8 mouse cellular contexts compared by ENCODE assay signal in the genomic region with DNA sequence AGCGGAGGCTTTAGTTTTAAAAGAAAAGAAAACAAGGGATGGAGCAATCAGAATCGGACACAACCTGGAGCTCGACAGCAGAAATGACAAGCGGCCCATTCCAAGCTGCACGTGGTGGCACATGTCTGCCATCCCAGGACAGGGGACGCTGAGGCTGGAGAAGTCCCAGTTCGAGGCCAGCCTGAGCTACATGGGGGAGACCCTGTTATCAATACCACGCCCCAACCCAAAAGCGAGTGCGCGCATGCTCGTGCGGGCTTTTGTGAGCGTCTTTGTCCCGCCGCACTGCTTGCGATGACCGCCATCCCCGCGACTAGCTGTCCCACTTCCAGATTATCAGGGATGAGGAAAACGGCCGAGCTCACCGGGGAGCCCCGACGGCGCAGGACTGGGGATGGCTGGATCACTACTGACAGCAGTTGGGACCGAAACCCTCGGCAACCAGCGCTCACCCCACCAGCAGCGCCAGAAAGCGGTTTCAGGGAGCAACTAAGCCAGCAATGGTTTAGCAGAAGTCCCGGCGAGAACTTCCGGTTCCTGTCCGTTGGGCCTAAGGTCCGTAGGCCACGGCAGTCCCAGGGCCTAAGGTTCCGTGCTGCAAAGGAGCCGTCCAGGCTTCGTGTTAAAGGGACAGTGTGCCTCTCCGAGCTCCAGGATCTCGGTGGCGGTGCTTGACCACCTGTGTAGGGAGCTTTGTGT. TPM values are rescaled to one million over a fixed set of nuclear protein-coding genes. Genes with fewer than 3 reads are reported as not detected.
DNase-seq lines count a peak whose midpoint lies in the region; ATAC-seq and TF ChIP-seq lines count a peak whose summit lies in the region.

Gene Gm26938, minus strand, starts transcription at position 51 of the 699 bp plus-strand sequence.
Gene Psmg3, minus strand, starts transcription at position 529 of the 699 bp plus-strand sequence.

- no peaks in the 10 kb centered on the region for H3K27me3 ChIP-seq in G1E (ENCODE audit: insufficient read depth, low read length)
- H3K27me3 ChIP-seq in forebrain, embryonic 15.5 days: no peaks in the 10 kb centered on the region
- no peaks in the 10 kb centered on the region for H3K27me3 ChIP-seq in neural tube, embryonic 14.5 days (ENCODE audit: control insufficient read depth, insufficient read depth, low read length)
- H3K27me3 ChIP-seq in testis, adult 2 months (ENCODE audit: control insufficient read depth, insufficient read depth, low read length): no peaks in the 10 kb centered on the region

- H3K27ac ChIP-seq in forebrain, embryonic 15.5 days (replicated peaks): peak within 1 kb of the TSS; percentile 91
- H3K27ac ChIP-seq in neural tube, embryonic 14.5 days (ENCODE audit: low read depth, low read length): peak within 1 kb of the TSS; percentile 82
- peak within 1 kb of the TSS; percentile 24; the same call in 1 of the 2 replicates for H3K27ac ChIP-seq in testis, adult 2 months (ENCODE audit: control insufficient read depth, insufficient read depth, low read depth, low read length)

- peak; percentile 31 for DNase-seq in G1E (ENCODE audit: low spot score)
- DNase-seq in cerebellum, adult 11-12 months: peak; percentile 86
- peak; percentile 72 for DNase-seq in heart, postnatal 25 days (ENCODE audit: low spot score)
- peak; percentile 83 to 91 for DNase-seq in layer of hippocampus, adult 18-20 months (ENCODE audit: low spot score in 2 of 2)
- DNase-seq in lung, adult 18-20 months: peak; percentile 87

- under 1% methylated on average over 43 of the region's 43 CpGs for WGBS in forebrain, embryonic 15.5 days
- WGBS in neural tube, embryonic 14.5 days: 1% methylated on average over 43 of the region's 43 CpGs

- TF ChIP-seq CTCF in G1E (IDR thresholded peaks at IDR 0.05; ENCODE audit: low read depth, low read length): no peak
- TF ChIP-seq CTCF in testis, adult 2 months (IDR thresholded peaks at IDR 0.05; ENCODE audit: control insufficient read depth, insufficient read depth, insufficient replicate concordance, low read depth, low read length): no peak

- peak within 1 kb of the TSS; percentile 90 for H3K4me3 ChIP-seq in G1E (ENCODE audit: low read depth, low read length)
- H3K4me3 ChIP-seq in forebrain, embryonic 15.5 days: peak within 1 kb of the TSS; percentile 90
- peak within 1 kb of the TSS; percentile 84 for H3K4me3 ChIP-seq in neural tube, embryonic 14.5 days (ENCODE audit: low read depth, low read length)
- peak within 1 kb of the TSS; percentile 89 for H3K4me3 ChIP-seq in testis, adult 2 months (ENCODE audit: control insufficient read depth, low read depth, low read length)

- H3K36me3 ChIP-seq in G1E (replicated peaks): peaks cover 44% of the 10 kb centered on the region
- peaks cover 18% of the 10 kb centered on the region for H3K36me3 ChIP-seq in forebrain, embryonic 15.5 days
- peaks cover 15% of the 10 kb centered on the region for H3K36me3 ChIP-seq in neural tube, embryonic 14.5 days (ENCODE audit: control insufficient read depth, insufficient read depth, low read length)
- H3K36me3 ChIP-seq in testis, adult 2 months (ENCODE audit: control insufficient read depth, insufficient read depth, low read length): peaks cover 1% of the 10 kb centered on the region

- peaks cover 65% of the 10 kb centered on the region for H3K4me1 ChIP-seq in G1E (ENCODE audit: insufficient read depth, low read depth, low read length)
- H3K4me1 ChIP-seq in forebrain, embryonic 15.5 days: peaks cover 19% of the 10 kb centered on the region
- peaks cover 12% of the 10 kb centered on the region for H3K4me1 ChIP-seq in neural tube, embryonic 14.5 days (ENCODE audit: control insufficient read depth, insufficient read depth, low read length)
- H3K4me1 ChIP-seq in testis, adult 2 months (ENCODE audit: control insufficient read depth, insufficient read depth, low read length): peaks cover 6% of the 10 kb centered on the region

- H3K9ac ChIP-seq in forebrain, embryonic 15.5 days (replicated peaks): peak within 1 kb of the TSS; percentile 83
- peak within 1 kb of the TSS; percentile 79 for H3K9ac ChIP-seq in neural tube, embryonic 14.5 days (replicated peaks; ENCODE audit: low read depth, low read length)

- H3K4me2 ChIP-seq in forebrain, embryonic 15.5 days (replicated peaks): peak within 1 kb of the TSS; percentile 90
- H3K4me2 ChIP-seq in neural tube, embryonic 14.5 days (ENCODE audit: low read depth, low read length): peak within 1 kb of the TSS; percentile 97

- no peaks in the 10 kb centered on the region for H3K9me3 ChIP-seq in G1E (replicated peaks)
- no peaks in the 10 kb centered on the region for H3K9me3 ChIP-seq in forebrain, embryonic 15.5 days
- H3K9me3 ChIP-seq in neural tube, embryonic 14.5 days (ENCODE audit: control insufficient read depth, low read length): no peaks in the 10 kb centered on the region

- peak; percentile 56; the same call in 1 of the 2 replicates for ATAC-seq in G1E (ENCODE audit: extremely low read depth, insufficient number of reproducible peaks, low FRiP score, poor library complexity, severe bottlenecking)
- peak; percentile 86 for ATAC-seq in forebrain, embryonic 15.5 days (replicated peaks)
- peak; percentile 90 for ATAC-seq in neural tube, embryonic 14.5 days (ENCODE audit: low read depth)

- peak; percentile 62 for TF ChIP-seq POLR2A in testis, adult 2 months (IDR thresholded peaks at IDR 0.05; ENCODE audit: control insufficient read depth, low read depth, low read length)

- intact Hi-C loops in heart, postnatal 25 days (cut with DNase I): no loop called here

RNA-seq across cellular contexts. Expression of gene Gm26938, which starts in this region (rescaled TPM):
- not detected in 2 replicates for total RNA-seq in G1E (2014; fragmentation: Nextera tagmentation)
- total RNA-seq in G1E (2017): not detected in 2 replicates
- polyA plus RNA-seq in G1E (2012): not detected in 2 replicates
- polyA plus RNA-seq in forebrain, embryonic 15.5 days (2015; fragmentation: Nextera tagmentation; extraction: Ambion mirVana): not detected in 2 replicates
- not detected for total RNA-seq in heart, postnatal 25 days (2021)
- total RNA-seq in layer of hippocampus, adult 18-20 months (2021): not detected
- not detected in 2 replicates for polyA plus RNA-seq in neural tube, embryonic 14.5 days (2014; fragmentation: Nextera tagmentation; extraction: Ambion mirVana)
- polyA plus RNA-seq in testis, adult 2 months (2012; rRNA removed): not detected in 2 replicates

RNA-seq across cellular contexts. Expression of gene Psmg3, which starts in this region (rescaled TPM):
- total RNA-seq in G1E (2014; fragmentation: Nextera tagmentation) (14.0 and 17.5 TPM in 2 replicates), G1E (2017) (29.3 and 34.7 TPM in 2 replicates)
- 50.3 and 52.7 TPM in 2 replicates for polyA plus RNA-seq in G1E (2012)
- polyA plus RNA-seq in forebrain, embryonic 15.5 days (2015; fragmentation: Nextera tagmentation; extraction: Ambion mirVana): 84.5 and 89.6 TPM in 2 replicates
- 10 to 100 TPM; 10.2 to 11.1 TPM for total RNA-seq in heart, postnatal 25 days (2021)
- 10 to 100 TPM; 20.7 to 21.8 TPM for total RNA-seq in layer of hippocampus, adult 18-20 months (2021)
- polyA plus RNA-seq in neural tube, embryonic 14.5 days (2014; fragmentation: Nextera tagmentation; extraction: Ambion mirVana): 71.1 TPM in 2 replicates
- polyA plus RNA-seq in testis, adult 2 months (2012; rRNA removed): 9.9 and 11.0 TPM in 2 replicates

Comparison
In these comparisons a context has a peak if more than half of its experiments do, and no peak if none do; other contexts are left out.
1. Peak in every context shown above with its lines: DNase-seq, ATAC-seq, H3K4me3 ChIP-seq and H3K27ac ChIP-seq.
2. DNase-seq: peak in every context shown above with its lines; median percentile 87 in layer of hippocampus, adult 18-20 months; 87 in lung, adult 18-20 months; 86 in cerebellum, adult 11-12 months; 72 in heart, postnatal 25 days; 31 in G1E.
3. H3K27ac ChIP-seq: peak in every context shown above with its lines; median percentile 91 in forebrain, embryonic 15.5 days; 82 in neural tube, embryonic 14.5 days; 24 in testis, adult 2 months.